Mouse (Mus musculus) embryonic fibroblast, embryonic 13.5 days (primary cell): ENCODE results near the gene Zswim8.

ENCODE experiments used
- CTCF ChIP-seq: IDR thresholded peaks from 2 replicates; pipeline ENCODE4 v1.5.1; 2011; ENCODE audit warnings: mild to moderate bottlenecking, control low read depth, low read length, moderate library complexity, borderline replicate concordance; ENCODE audit not compliant: insufficient read depth
- POLR2A ChIP-seq: IDR thresholded peaks from 2 replicates; pipeline ENCODE4 v1.6.1; 2011; ENCODE audit warnings: low read depth, mild to moderate bottlenecking, control low read depth, low read length, moderate library complexity

DNA sequence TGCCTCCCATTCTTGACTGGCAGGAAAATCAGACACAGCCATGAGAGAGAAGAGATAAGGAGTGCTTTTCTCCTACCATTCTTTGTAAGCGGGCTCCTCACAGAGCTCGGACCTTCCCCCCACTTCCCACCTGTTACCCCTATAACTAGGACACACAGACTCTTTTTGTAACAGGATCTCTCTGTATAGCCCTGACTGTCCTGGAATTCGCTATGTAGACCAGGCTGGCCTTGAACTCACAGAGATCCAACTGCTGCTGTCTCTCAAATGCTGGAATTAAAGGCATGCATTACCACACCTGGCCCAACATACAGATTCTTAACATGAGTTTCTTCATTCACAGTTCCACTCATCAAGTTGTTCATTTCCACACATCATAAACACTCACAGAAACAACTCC lies 44.6 kb upstream of the Zswim8 start:
- TF ChIP-seq CTCF (no peak), POLR2A (no peak)
